Mouse (Mus musculus) lung, postnatal 0 days (tissue): ENCODE data around the gene Lyrm2.

Experiments
- CTCF ChIP-seq: IDR thresholded peaks from 2 replicates; pipeline ENCODE4 v1.5.1; 2016; ENCODE audit warnings: antibody characterized with exemption, mild to moderate bottlenecking
- EP300 ChIP-seq: IDR thresholded peaks from 2 replicates; pipeline ENCODE4 v1.6.1; 2016; ENCODE audit warnings: antibody characterized with exemption, mild to moderate bottlenecking, control low read depth

DNA sequence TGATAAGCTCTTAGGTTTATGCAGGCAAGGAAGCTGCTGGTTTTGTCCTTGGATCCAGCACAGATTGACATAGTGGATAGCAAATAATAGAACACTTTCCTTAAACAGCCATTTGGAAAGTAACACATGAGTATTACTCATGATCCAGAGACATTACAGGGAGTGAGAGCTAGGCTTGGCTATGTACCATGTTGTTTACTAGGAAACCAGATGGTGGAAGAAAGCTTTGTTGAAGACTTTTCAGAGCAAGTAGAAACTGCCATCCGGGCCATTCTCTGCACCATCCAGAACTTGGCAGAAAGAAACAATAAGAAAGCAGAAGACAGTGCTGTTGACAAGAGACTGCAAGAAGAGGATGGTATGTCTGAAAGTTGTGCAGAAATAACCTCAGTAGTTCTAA lies 49.3 kb upstream of the Lyrm2 start:
- TF ChIP-seq CTCF (no peak), EP300 (no peak)
